Mouse (Mus musculus) stomach, embryonic 15.5 days (tissue): ENCODE data around the gene Slc7a8. TPM values are rescaled to one million over a fixed set of nuclear protein-coding genes. Genes with fewer than 3 reads are reported as not detected.

Source experiments
- ATAC-seq: fragments of 200-750 bp; cut with Nextera tagmentation; 2 replicates; pipeline ENCODE4 v1.8.0; 2017; ENCODE audit warnings: low read depth, moderate number of reproducible peaks, moderate TSS enrichment; ENCODE audit not compliant: insufficient read depth, low FRiP score
- H3K27ac ChIP-seq: fragments of 300-500 bp; sonication (generic); 2 replicates; pipeline ENCODE4 v1.5.1; 2015; ENCODE audit warnings: mild to moderate bottlenecking, inconsistent platforms
- H3K27me3 ChIP-seq: fragments of 300-500 bp; sonication (generic); replicated peaks from 2 replicates; pipeline ENCODE4 v1.6.1; 2015; ENCODE audit warnings: inconsistent platforms
- H3K36me3 ChIP-seq: fragments of 300-500 bp; sonication (generic); 2 replicates; pipeline ENCODE4 v1.6.1; 2015; ENCODE audit warnings: inconsistent platforms
- H3K4me1 ChIP-seq: fragments of 300-500 bp; sonication (generic); 2 replicates; pipeline ENCODE4 v1.6.1; 2015; ENCODE audit warnings: inconsistent platforms
- H3K4me2 ChIP-seq: fragments of 300-500 bp; sonication (generic); 2 replicates; pipeline ENCODE4 v1.6.1; 2015; ENCODE audit warnings: mild to moderate bottlenecking, inconsistent platforms
- H3K4me3 ChIP-seq: fragments of 300-500 bp; sonication (generic); replicated peaks from 2 replicates; pipeline ENCODE4 v1.5.1; 2015; ENCODE audit warnings: inconsistent platforms
- H3K9ac ChIP-seq: fragments of 300-500 bp; sonication (generic); 2 replicates; pipeline ENCODE4 v1.6.1; 2015; ENCODE audit warnings: inconsistent platforms
- H3K9me3 ChIP-seq: fragments of 300-500 bp; sonication (generic); 2 replicates; pipeline ENCODE4 v1.6.1; 2016; ENCODE audit warnings: inconsistent platforms
- WGBS: fragments of 180-500 bp; shearing (Covaris S2); methylation state at CpG from one replicate; pipeline ENCODE4 v1.1.7; 2015; 5-methylcytosine and 5-hydroxymethylcytosine counted together
- polyA plus RNA-seq: library from polyadenylated mRNA; unstranded; fragments of >200 nt; fragmentation: Nextera tagmentation; extraction: Ambion mirVana; gene quantifications from 2 replicates; pipeline ENCODE4 v1.2.1, GENCODE M21; 2015

Gene Slc7a8
- polyA plus RNA-seq = 8.1 and 12.8 TPM in 2 replicates

DNA sequence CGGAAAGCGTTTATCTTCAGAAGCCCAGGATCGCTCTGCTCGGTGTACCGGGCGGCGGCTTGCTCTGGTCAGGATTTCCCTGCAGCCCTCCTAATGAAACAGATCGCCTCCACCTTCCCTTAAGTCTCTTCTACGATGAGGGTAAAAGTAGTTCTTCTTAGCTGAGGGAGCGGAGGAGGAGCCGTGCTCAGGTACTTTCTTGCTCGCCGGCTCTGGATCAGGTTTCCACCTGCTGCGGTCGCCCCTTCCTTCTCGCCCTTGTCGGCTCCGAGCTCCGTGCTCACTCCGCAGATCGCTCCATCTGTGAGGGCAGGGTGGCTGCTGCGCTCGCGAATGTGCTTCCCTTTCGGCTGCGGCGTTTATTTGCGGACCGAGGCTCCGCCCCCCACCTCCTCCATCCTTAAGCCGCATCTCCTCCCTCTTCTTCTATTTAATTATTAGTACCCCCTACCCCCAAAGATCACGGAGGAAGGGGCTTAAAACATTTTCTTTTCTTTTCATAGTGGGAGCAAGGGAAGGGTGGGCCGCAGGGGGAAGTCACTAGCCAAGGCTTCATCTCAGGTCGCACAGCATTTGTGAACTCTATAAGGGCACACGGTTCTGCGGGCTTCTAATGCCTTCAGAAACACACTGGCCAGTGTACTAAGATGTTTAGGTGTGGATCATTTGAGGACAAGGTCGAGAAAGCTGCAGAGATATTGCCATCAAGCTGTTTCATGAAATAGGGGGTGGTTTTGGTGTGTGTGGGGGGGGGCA, at the start of gene Slc7a8:
Gene Slc7a8 (minus strand): TSS at position 337 of the 756 bp plus-strand sequence.
- no peaks in the 10 kb centered on the region for H3K36me3 ChIP-seq
- WGBS = 2% methylated on average over 37 of the region's 37 CpGs
- peak within 1 kb of the TSS; percentile 4; the same call in 1 of the 2 replicates for H3K9ac ChIP-seq
- H3K4me1 ChIP-seq = peaks cover 11% of the 10 kb centered on the region; the same call in 1 of the 2 replicates
- peak within 1 kb of the TSS; percentile 44; the same call in 1 of the 2 replicates for H3K27ac ChIP-seq
- ATAC-seq = peak; percentile 63; the same call in 1 of the 2 replicates
- peak within 1 kb of the TSS; percentile 91 for H3K4me2 ChIP-seq
- peaks cover 15% of the 10 kb centered on the region for H3K27me3 ChIP-seq
- H3K4me3 ChIP-seq = peak within 1 kb of the TSS; percentile 52
- H3K9me3 ChIP-seq = no peaks in the 10 kb centered on the region

DNA sequence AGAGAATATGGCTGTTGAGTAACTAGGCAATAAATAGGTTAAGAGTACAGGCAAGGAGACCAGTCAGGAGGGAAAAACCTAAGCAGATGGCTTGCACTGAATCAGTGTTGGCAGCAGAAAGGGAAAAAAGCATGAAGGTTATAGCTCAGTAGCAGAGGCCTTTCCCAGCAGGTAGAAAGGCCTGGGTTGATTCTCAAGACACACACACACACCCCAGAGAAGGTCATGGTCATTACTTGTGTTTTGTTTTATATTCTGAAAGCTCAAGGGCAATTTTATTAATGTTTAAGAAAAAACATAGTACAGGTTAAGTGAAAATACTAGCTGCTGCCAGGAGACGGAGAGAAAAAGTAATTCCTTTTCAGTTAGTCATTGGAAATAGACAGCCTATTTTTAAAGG, 42.0 kb upstream of the Slc7a8 start:
- WGBS = 67% methylated on average over 1 of the region's 1 CpGs
- Histone ChIP-seq H3K4me3 (no peak overlapping the region), H3K4me1 (no peaks in the 10 kb centered on the region), H3K9me3 (no peaks in the 10 kb centered on the region), H3K27me3 (no peaks in the 10 kb centered on the region), H3K36me3 (no peaks in the 10 kb centered on the region), H3K4me2 (no peak overlapping the region), H3K27ac (no peak overlapping the region), H3K9ac (no peak overlapping the region)
- no peak for ATAC-seq

DNA sequence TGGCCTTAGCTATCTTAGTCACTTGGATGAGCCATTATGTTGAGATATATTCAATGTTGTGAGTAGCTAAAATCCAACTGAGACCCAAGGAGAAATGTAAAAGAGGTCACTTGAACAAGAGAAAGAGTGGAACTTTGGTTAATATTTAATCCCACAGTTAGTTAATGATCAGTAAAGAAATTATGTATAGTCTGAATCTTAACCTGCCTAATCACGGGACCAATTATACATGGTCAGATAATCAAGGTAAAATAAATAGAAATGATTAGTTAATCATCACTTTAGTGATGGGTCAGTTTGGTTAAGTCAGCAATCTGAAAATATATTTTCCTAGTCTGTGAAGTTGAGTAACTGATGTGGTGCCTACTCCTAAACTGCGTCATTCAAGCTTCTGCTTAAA, 40.6 kb upstream of the Slc7a8 start:
- H3K4me2 ChIP-seq = no peak overlapping the region
- no peak overlapping the region for H3K27ac ChIP-seq
- no peak for ATAC-seq
- no peaks in the 10 kb centered on the region for H3K4me1 ChIP-seq
- no peaks in the 10 kb centered on the region for H3K9me3 ChIP-seq
- H3K4me3 ChIP-seq = no peak overlapping the region
- H3K36me3 ChIP-seq = no peaks in the 10 kb centered on the region
- 69% methylated on average over 2 of the region's 2 CpGs for WGBS
- no peak overlapping the region for H3K9ac ChIP-seq
- no peaks in the 10 kb centered on the region for H3K27me3 ChIP-seq

DNA sequence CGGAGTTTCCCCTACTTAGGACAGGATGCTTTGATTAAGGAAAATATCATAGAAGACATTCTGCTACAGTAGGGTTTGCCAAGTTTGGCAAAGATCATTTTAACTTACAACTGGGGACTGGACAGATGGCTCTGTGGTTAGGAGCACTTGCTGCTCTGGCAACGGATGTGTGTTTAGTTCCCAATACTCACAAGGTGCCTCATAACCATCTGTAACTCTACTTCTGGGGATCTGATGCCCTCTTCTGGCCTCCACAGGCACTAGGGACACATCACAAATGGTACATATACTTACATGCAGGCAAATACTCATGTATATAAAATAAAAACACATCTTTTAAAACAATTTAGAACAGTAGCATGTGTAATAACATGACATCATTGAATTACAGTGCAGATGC, 36.0 kb upstream of the Slc7a8 start:
- H3K27me3 ChIP-seq = no peaks in the 10 kb centered on the region
- H3K36me3 ChIP-seq = no peaks in the 10 kb centered on the region
- no peak overlapping the region for H3K27ac ChIP-seq
- 45% methylated on average over 2 of the region's 2 CpGs for WGBS
- no peak overlapping the region for H3K4me2 ChIP-seq
- no peaks in the 10 kb centered on the region for H3K4me1 ChIP-seq
- H3K4me3 ChIP-seq = no peak overlapping the region
- no peaks in the 10 kb centered on the region for H3K9me3 ChIP-seq
- no peak overlapping the region for H3K9ac ChIP-seq
- ATAC-seq = no peak

DNA sequence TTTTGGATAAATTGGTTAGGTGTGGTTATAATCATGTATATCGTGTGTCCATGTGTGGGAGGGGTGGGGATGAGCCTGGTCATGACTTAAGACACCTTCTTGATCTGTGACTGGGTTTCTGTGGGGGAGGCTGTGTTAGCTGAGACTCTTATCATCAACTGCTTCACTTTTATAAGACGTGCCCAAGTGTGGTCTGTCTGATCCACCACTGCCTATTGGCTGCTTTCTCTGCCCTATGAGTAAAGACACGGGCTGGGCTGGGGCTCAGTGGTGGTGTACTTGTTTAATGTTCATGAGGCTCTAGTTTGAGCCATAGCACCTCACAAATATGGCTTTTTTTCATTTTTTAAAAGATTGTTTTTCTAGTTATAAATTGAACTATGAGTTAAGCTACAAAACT, 34.0 kb upstream of the Slc7a8 start:
- no peak for ATAC-seq
- H3K4me1 ChIP-seq = no peaks in the 10 kb centered on the region
- no peaks in the 10 kb centered on the region for H3K36me3 ChIP-seq
- no peak overlapping the region for H3K27ac ChIP-seq
- H3K4me2 ChIP-seq = no peak overlapping the region
- no peak overlapping the region for H3K9ac ChIP-seq
- no peaks in the 10 kb centered on the region for H3K27me3 ChIP-seq
- 53% methylated on average over 3 of the region's 3 CpGs for WGBS
- no peak overlapping the region for H3K4me3 ChIP-seq
- no peaks in the 10 kb centered on the region for H3K9me3 ChIP-seq

DNA sequence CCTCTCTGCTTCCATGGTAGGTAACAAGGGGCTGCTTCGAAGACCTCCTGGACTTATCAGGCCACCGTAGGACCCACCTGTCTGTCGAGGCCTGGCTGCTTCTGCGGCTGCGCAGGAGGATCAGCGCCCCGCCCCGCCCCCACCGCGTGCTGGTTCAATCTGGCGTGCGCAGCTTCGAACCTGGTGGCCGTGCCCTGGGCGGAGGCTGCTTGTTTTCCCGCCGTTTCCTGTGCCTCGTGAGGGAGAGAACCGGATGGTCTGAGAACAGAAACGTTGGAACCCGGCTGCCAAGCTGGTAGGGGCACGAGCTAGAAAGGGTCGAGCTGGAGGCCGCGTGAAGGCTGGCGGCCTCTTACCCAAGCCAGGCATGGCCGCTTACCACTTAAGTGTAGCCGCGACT, 32.2 kb upstream of the Slc7a8 start, which contains the start of gene Rnf212b:
Gene Rnf212b (plus strand): TSS at position 151 of the 400 bp plus-strand sequence.
- 84% methylated on average over 29 of the region's 29 CpGs for WGBS
- H3K27ac ChIP-seq = no peak within 1 kb of the TSS

DNA sequence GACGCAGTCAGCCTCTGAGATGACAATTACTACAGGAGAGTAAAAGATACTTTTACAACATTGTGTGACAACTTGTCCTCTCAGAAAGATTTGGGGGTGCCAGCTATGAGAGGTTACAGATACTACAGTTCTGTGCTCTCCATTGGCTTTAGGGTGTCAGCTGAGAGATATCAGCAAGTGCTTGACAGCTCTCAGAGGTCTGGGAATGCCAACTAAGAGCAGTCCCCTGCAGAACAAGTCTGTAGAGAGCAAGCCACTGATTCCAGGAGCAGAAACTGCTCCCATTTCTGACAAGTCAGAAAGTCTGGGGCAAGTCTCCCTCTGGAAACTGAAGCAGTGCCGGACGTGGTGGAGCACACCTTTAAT, 27.9 kb upstream of the Slc7a8 start:
- Histone ChIP-seq H3K9ac (no peak overlapping the region), H3K27me3 (no peaks in the 10 kb centered on the region), H3K36me3 (no peaks in the 10 kb centered on the region), H3K9me3 (no peaks in the 10 kb centered on the region), H3K27ac (no peak overlapping the region), H3K4me1 (no peaks in the 10 kb centered on the region), H3K4me2 (no peak overlapping the region), H3K4me3 (no peak overlapping the region)
- no peak for ATAC-seq
- 75% methylated on average over 3 of the region's 3 CpGs for WGBS

More for the DNA sequence above, 32.2 kb upstream of the Slc7a8 start, which contains the start of gene Rnf212b:
- H3K4me3 ChIP-seq = no peak within 1 kb of the TSS
- H3K9me3 ChIP-seq = no peaks in the 10 kb centered on the region
- H3K4me1 ChIP-seq = no peaks in the 10 kb centered on the region
- H3K27me3 ChIP-seq = no peaks in the 10 kb centered on the region
- no peak within 1 kb of the TSS for H3K9ac ChIP-seq
- ATAC-seq = no peak
- no peak within 1 kb of the TSS for H3K4me2 ChIP-seq
- no peaks in the 10 kb centered on the region for H3K36me3 ChIP-seq

DNA sequence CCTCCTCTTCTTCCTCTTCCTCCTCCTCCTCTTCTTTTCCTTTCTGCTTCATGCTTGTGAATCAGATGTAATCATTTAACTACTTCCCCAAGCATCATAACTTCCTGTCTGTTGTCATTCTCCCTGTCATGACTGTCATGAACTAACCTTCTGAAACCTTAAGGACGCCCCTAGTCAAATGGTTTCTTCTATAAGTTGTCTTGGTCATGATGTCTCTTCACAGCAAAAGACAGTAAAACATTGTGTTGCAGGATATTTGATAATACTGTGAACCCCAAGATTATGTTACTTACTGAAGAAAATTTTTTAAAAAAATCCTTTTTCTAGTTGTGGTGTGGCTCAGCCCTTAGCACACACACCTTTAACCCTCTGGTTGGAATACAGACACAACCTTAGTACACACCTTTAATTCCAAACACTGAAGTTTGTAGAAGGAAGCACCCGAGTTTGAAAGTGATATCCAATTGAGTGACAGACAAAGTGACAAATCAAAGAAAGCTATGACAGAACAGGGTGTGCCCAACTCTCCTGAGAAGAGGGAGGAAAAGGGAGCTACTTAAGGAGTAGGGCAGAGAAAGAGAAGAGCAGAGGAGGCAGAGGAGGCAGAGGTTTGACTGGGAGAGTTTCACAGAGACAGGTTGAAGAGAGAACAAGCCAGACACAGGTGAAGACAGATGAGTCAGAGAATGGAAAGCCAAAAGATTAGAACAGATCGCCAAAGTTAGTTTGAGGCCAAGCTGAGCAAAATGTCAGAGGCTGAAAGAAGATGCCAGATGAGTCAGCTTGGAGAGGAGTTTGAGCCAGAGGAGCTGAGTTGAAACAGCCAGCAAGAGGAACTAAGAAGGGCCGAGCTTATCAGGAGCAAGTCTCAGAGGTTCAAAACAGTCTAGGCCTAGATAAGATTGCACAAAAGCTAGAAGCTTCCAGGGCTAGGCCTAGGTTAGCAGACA, 27.2 kb upstream of the Slc7a8 start:
- ATAC-seq = no peak
- Histone ChIP-seq H3K4me2 (no peak overlapping the region), H3K9ac (no peak overlapping the region), H3K27me3 (no peaks in the 10 kb centered on the region), H3K27ac (no peak overlapping the region), H3K4me3 (no peak overlapping the region), H3K9me3 (no peaks in the 10 kb centered on the region), H3K36me3 (no peaks in the 10 kb centered on the region), H3K4me1 (no peaks in the 10 kb centered on the region)
- WGBS = 53% methylated on average over 4 of the region's 4 CpGs

DNA sequence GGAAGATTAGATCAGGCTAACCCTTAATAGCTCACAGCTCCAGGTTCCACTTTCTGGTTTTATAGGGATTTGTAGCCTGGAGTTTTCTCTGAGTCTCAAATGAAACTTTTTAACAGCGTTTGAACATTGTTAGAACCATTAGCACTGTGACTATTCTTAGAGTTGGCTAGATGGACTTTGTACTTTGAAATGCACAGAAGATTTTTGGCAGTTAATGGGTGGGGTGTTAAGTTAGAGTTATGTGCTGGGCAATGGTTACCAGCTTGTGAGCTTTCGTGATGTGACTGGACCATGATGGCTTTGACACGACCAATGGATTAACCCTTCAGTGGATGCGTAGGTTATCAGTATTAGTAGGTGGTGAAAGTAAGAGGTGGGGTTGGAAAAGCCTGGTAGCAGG, 24.4 kb upstream of the Slc7a8 start:
- no peak overlapping the region for H3K4me3 ChIP-seq
- no peak overlapping the region for H3K4me2 ChIP-seq
- H3K27ac ChIP-seq = no peak overlapping the region
- H3K4me1 ChIP-seq = no peaks in the 10 kb centered on the region
- 69% methylated on average over 4 of the region's 4 CpGs for WGBS
- no peaks in the 10 kb centered on the region for H3K36me3 ChIP-seq
- no peaks in the 10 kb centered on the region for H3K9me3 ChIP-seq
- ATAC-seq = no peak
- no peak overlapping the region for H3K9ac ChIP-seq
- no peaks in the 10 kb centered on the region for H3K27me3 ChIP-seq

DNA sequence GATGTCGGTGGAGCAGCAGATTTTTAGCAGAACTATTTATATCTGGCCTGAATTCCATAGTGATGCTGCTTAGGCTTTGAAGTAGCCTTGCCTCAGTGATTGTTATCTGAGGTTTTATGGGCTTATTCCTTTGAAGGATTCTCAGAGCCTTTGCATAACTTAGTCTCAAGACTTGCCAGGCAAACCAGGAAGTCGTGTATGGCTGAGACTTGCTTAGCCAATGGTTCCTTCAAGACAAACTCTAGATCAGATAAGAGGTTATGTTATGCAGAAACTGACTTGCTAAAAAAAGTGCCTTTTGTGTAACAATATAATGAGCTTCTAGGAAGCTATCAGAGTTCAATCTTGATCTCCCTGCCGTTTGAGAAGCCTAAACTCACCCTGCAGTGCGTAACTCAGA, 20.7 kb upstream of the Slc7a8 start:
- no peak overlapping the region for H3K9ac ChIP-seq
- no peak for ATAC-seq
- H3K4me1 ChIP-seq = no peaks in the 10 kb centered on the region
- H3K36me3 ChIP-seq = no peaks in the 10 kb centered on the region
- no peaks in the 10 kb centered on the region for H3K27me3 ChIP-seq
- WGBS = 68% methylated on average over 4 of the region's 4 CpGs
- no peaks in the 10 kb centered on the region for H3K9me3 ChIP-seq
- H3K27ac ChIP-seq = no peak overlapping the region
- H3K4me3 ChIP-seq = no peak overlapping the region
- H3K4me2 ChIP-seq = no peak overlapping the region

DNA sequence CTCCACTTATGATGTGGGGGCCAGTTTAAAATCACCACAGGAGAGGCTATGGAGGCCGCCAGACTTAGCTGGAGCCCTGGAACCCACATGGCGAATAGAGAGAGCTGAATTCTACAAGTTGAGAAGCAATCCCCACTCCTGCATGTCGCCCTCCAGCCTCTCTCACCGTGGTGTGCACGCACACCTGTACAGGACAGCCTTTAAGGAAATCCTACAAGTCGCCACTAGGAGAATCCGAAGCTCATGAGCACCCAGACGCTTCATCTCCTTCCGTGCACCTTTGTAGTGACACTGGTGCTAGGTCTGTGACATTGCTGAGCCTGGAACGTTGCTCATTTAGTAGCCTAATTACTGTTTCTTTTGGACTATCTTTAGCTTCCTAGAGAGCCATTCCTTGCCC, 17.9 kb upstream of the Slc7a8 start:
- Histone ChIP-seq H3K27me3 (no peaks in the 10 kb centered on the region), H3K9me3 (no peaks in the 10 kb centered on the region), H3K27ac (no peak overlapping the region), H3K4me3 (no peak overlapping the region), H3K4me2 (no peak overlapping the region), H3K36me3 (no peaks in the 10 kb centered on the region), H3K9ac (no peak overlapping the region), H3K4me1 (no peaks in the 10 kb centered on the region)
- WGBS = 41% methylated on average over 10 of the region's 10 CpGs
- no peak for ATAC-seq

DNA sequence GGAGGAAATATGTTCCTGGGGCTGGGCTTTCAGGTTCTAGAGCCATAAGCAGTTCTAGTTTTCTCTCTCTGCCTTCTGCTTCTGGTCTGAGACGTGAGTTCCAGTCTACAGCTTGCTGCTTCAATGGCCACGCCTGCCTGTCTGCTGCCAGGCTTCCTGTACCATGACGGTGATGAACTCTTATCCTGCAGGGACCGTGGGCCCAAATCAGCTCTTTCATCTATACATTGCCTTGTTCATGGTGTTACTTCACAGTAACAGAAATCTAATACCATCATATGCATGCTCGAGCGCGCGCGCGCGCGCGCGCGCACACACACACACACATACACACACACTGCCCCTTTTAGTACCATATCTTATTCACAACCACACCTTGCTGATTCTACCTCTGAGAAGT, 15.0 kb upstream of the Slc7a8 start:
- H3K36me3 ChIP-seq = no peaks in the 10 kb centered on the region
- H3K9me3 ChIP-seq = no peaks in the 10 kb centered on the region
- H3K4me1 ChIP-seq = no peaks in the 10 kb centered on the region
- H3K27me3 ChIP-seq = no peaks in the 10 kb centered on the region
- WGBS = 90% methylated on average over 15 of the region's 15 CpGs
- H3K4me3 ChIP-seq = no peak overlapping the region
- H3K9ac ChIP-seq = no peak overlapping the region
- H3K27ac ChIP-seq = no peak overlapping the region
- no peak for ATAC-seq
- H3K4me2 ChIP-seq = no peak overlapping the region
